Mouse (Mus musculus) CD4-positive, CD25-positive, alpha-beta regulatory T cell, adult 4 months (primary cell): ENCODE measurements at regions not wholly inside any gene's neighbourhood (a gene's known extent, or its start where the extent isn't known, plus 50 kb on each side); places are given as distances from the start of the nearest gene placed in this dataset.

ENCODE experiments used
- ATAC-seq: one replicate; pipeline ENCODE4 v1.8.0; 2017

DNA sequence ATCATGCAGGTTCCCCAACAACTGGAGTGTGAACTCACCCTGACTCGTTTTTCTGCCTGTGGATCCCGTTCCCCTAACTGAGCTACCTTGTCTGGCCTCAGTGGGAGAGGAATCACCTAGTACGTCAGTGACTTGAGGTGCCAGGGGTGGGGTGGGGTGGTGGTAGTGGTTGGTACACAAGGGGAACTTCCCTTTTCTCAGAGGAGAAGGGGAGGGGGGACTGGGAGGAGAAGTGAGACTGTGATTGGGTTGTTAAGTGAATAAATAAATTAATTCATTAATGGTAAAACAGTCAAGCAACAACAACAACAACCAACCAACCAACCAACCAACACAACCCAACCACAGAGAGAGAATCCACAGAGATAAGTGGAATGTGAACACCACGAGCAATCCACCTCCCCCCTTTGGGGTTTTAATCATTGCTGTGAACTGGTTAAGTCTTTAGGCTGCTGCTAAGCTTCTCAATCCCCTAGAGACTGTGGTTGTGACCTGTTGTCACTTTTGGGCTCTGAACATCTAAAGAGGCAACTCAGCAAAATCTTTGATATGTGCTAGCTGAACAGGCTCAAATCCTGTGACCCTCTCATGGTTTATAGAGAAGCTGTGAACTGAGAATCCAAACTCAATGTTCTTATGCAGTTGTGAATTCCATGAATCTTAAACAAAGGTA, 111.0 kb upstream of the Fbxo11 start:
- ATAC-seq, result no peak

DNA sequence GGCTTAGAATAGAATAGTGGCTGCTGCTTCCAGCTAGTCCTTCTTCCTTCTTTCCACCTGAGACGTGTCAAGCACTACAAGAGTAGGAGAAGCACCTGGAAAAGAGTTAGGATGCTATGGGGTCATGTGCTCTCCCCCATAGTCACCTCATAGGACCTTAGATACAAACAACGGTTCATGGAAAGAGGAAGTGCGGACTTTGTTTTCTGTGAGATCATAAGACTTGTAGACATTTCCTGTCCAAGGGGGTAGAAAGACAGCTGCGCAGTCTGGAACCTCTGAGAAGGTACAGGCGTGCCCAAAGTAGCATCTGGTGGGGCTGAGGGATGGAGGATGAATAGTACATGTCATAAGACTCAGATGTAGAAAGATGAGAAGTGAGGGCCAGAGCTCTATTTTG, 125.6 kb upstream of the Fbxo11 start:
- peak; percentile 47 for ATAC-seq

DNA sequence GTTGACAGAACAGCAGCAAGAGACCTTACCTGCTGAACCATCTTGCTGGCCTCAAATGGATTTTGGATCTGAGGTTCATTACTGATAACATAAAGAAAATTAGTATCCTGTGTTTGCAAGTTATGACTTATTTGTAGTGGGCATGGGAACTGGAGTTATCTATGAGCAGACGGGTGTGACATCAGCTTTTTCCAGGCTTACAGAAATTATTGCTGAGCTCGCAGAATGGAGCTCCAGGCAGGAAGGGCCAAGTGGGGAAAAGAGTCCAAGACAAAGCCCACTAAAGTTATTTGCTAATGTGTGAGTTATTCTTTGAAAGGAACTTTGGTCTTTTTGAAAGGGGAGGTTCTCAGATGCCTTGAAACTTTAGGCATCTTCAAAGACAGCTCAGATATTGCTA, 126.4 kb upstream of the Fbxo11 start:
- no peak for ATAC-seq

DNA sequence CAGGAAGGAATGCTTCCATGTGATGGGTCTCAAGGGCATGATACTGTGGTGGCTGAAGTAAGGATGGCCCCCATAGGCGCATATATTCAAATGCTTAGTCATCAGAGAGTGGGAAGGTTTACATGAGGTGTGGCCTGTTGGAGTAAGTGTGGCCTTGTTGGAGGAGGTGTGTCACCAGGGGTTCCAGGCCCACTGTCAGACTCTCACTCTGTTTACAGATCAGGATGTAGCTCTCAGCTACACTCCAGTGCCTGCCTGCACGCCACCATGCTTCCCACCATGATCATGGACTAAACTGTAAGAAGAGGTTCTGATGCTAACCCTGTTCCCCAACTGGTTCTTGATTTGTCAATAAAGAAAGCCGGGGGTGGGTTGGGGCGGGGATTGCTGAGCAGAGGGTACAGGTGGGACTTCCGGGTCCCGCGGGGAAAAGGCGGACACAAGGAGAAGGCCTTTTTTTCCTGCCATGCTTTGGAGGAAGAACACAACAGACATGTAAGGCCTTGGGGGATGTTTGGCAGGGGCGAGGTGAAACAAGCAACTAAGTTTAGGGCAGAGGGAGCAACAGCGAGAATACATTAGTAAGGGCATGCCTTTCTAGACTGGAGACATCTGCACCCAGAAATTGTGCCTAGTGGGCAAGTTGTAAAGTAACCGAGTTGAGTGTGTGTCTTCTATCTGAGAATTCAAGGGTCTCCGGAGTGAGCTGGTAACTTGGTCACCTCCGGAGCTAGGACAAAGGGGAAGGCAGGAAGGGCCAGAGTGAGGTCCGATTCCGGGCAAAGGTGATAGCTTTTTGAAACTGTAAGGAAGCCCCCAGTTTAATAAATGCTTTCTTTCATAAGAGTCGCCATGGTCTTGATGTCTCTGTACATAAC, 127.1 kb upstream of the Fbxo11 start:
- ATAC-seq, result no peak

DNA sequence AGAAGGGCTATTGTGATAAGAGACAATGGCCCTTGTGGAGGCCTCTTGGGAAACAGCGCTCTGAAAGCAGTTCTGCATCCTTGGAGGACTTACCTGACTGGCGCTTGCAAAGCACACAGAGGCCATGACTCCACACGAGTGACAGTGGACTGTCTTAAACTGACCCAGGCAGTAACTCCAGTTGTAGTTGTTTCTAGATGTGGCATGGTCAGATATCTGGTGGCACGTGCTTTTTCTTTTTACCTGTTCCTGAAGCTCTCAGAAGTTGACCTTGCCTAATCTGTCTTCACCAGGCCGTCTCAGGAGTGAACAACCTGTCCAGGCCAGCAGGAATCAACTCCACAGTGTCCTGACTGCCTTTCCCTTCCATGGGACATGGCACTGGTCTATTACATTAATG, 129.6 kb upstream of the Fbxo11 start:
- no peak for ATAC-seq

DNA sequence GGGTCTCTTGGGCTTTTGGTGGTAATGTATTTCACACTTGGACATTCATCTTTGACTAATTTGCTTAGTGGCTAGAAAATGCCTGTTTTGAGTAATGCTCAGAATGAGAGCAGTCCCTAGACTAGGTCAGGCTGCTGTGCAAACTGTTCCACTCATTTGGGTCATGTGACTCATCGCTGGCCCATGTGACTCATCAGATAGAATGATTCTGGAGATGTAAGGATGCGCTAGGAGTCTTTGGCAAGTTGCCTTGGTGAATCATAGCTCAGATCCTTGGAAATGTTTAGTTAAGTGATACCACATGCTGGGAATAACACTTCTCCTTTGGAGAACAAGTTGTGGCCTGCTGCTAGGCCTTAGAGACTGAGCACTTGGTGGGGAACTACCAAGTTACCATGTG, 130.2 kb upstream of the Fbxo11 start:
- ATAC-seq, result no peak

DNA sequence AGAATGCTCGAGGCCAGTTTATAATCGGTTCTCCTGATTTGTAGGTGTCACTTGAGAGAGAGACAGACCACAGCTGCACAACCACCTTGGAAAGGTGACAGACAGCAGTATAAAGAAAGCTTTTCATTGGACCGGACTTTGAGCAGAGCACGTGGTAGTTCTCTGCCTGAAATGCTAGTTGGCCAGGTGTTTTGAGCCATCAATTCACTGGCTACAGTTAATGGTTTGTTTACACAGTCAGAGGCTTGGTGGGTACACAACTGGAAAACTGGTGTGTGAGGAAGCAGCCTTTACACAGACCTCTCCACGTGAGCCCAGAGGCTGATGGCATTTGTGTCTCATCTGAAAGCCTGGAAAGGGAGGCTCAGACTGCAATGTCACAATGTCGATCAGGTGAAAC, 130.8 kb upstream of the Fbxo11 start:
- no peak for ATAC-seq

DNA sequence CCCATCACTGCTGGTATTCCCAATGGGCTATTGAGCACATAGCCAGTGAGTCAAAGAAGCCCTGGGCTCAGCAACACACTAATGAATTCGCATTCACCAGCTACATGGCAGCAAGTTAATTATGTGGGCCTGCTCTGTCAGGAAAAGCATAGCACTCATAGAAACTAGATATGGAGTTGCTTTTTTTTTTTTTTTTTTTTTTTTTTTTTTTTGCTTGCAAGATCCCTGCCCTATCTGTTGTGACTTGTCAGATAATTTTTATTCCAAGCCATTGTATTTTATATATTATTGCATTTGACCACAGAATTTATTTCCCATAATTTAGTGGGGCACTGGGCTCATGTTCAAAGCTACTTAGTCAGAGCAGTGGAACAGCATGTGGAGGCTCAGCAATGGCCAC, 131.2 kb upstream of the Fbxo11 start:
- ATAC-seq, result no peak

DNA sequence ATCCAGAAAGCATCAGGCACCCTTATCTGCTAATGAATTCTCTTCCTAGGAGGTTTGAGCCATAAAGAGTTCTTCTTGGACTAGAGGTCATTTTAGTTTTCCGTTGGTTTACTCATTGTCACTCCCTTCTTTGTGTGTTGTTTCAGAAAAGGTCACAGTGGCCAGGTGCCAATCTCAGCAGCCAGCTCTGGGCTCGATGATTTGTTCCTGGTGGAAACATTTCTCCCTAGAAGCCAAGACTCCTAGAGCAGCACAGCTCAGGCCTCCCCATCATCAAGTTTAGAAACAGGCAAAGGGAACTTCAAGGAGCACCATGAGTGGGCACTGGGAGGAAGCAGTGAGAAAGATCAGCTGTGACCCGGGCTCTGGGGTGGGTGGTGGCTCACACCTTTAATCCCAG, 132.3 kb upstream of the Fbxo11 start:
- no peak for ATAC-seq

DNA sequence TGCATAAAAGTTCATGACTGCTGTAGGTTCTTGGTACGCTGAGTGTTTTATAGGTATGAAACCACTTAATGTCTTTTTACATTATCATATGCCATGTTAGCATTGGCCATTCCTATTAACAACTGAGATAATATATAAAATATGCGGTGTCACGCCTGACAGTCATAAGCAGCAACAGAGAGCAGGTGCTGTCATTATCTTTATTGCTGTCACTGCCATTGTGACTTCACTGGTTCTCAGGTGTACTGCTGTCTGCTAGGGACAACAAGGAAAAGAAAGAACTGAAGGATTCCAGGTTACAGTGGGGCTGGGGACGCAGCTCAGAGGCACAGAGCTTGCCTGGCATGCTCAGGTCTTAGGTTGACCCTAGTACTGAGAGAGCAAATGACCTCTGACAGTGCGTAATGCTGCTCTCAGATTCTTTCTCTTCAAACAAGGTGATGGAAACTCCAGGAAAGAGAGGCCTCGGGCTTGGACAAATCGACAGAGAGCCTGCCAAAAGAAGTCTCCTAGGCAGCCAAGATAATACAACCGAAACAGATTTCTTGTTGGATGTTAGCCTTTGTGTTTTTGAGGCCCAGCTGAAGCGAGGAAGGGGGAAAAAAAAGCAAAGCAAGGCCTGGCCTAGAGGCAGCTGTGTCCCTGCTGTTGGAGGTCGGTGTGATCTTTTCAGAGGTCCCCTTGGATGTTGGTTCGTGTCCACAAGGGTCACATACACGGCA, 136.3 kb upstream of the Fbxo11 start:
- no peak for ATAC-seq

DNA sequence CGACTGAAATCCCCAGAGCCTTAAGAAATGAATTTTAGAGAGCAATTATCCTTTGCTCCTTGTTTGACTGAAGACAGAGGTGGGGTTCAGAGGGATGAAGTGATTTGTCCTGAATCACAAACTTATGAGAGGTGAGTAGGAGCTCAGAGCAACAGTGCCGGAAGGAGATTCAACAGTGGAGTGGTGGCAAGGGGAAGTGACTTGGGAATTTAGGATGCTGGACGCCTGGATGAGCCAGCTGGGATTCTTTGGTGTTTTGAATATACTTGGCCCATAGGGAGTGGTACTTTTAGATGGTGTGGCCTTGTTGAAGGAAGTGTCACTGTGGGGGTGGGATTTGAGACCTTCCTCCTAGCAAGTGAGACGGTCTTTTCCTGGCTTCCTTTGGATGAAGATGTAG, 137.1 kb upstream of the Fbxo11 start:
- ATAC-seq, result no peak

DNA sequence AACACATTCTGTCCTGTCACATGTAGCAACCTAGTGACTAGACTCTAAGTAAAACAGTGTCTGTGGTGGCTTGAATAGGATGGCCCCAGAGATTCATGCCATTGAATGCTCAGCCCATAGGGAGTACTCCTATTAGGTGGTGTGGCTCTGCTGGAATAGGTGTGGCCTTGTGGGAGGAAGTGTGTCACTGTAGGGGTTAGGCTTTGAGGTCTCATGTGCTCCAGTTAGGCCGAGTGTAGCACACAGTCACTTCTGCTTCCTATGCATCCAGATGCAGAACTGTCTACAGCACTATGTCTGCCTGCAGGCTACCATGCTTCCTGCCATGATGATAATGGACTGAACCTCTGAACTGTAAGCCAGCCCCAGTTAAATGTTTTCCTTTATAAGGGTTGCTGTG, 144.5 kb upstream of the Fbxo11 start:
- ATAC-seq, result no peak

DNA sequence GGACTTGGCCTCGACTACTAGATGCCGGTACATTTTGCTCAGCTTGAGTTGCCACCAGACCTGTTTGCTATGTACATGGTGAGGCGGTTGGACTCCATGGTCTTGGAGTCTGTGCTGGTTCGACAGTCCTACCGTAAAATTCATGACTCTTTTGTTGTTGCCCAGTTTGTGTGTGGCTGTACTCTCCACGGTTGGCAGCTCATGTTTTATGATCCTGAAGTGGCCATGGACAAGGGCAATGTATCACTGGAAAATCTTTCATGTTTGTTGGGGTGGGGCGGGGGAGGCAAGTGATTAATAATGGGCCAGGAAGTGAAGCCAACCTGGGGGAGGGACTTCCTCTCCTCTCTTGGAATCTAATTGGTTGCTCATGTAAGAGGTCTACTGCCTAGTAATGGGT, 147.0 kb upstream of the Fbxo11 start:
- ATAC-seq, result no peak

DNA sequence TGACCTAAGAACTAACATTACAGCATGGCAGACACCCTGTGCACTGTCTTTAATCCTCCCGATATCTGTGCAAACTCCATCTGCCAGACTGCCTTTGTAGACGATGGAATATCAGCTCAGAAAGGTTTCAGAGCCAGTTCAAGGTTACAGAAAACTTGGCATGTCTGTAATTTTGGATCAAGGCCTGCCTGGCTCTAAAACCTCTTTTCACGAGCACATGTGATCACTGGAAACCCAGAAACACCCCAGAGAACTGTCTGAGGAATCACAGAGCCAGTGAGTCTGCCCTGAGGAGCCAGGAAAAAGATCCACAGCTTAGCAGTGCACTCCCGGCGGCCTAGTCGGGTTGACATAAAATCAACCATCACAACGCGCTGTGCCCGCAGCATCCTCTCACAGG, 149.7 kb upstream of the Fbxo11 start:
- no peak for ATAC-seq

DNA sequence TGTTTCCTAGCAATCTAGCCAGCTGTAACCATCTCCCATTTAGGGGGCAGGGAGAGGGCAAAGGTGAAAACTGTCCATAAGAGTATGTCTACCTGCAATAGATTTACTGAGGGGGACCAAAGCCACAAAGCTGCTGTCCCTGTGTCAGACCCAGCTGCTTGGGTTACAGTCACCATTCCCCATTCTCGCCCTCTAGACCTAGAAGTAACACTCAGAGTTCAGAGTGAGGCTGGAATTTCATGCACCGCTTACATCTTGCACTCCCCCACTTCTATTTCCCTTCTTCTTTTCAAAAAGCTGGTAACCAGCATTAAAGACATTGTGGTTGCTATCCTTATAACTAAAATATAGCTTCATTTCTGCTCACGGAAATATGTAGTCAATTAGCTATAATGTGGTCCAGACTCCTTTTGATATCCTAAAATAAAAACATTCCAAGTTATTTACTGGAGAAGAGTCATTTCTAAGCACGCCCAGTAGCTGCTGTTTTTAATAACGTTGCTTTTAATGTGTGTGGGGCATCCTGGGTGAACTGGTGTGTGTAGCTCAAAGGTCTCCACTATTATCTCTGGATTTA, 157.4 kb upstream of the Fbxo11 start:
- no peak for ATAC-seq

DNA sequence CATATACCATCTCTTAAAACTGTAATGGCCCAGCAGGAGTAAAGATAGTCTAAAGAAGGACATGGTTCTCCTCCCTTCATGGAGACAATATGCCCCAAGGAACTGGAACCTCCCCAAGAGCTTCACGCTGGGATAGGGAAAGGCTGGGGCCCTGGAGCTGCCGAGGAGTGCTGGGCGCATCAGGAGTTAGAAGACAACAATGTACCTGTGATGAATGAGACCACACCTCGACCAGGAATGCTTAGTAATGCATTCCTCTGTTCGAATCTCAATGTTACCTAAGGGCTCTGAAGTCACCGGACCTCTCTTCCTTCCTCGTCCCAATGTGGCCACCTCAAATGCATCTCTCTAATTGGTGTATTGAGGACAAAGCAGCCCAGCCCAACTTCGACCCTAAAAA, 175.4 kb upstream of the Fbxo11 start:
- ATAC-seq, result no peak

DNA sequence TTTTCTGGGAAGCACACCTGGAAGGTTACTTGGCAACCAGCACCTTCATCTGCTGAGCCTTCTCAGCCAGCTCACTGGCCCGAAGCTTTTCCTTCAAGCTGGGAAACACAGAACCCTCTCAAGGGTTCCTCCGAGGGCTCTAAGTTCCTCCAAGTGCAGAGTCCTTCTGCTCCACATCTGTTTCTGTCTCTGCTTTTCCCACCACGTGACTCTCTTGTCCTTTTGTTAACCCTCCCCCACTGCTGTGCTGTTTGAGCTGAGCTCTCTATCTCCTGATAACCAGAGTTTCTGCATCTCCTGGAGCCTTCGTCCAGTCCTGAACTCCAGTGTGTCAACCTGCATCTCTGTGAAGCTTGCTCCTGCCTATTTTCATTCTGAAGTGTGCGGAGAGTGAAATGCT, 183.5 kb upstream of the Fbxo11 start:
- ATAC-seq, result no peak

DNA sequence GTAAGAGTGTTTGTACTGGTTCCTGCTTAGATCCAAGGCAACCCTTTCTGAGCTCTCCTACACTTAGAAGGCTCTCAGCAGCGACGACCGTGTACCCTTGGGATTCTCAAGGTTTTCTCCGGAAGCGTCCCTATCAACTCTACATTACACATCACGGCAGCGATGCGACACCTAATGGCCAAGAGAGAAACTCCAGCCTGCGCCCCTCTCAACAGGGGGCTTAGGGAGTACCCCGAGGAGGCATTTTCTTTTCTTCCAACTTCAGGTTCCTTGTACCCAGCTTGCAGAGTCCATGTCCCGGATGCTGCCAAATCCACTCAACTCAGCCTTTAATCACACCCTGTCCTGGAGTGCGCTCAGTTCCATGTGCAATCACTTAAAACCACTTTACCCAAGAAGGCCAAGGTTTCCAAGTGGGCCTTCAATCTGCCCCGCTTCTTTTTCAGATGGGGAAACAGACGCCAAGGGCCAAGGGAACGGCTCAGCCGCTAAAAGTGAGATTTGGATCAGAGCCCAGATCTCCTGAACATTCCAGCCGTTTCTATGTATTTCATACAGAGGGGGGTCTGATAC, 186.9 kb upstream of the Fbxo11 start:
- ATAC-seq, result peak; percentile 56

DNA sequence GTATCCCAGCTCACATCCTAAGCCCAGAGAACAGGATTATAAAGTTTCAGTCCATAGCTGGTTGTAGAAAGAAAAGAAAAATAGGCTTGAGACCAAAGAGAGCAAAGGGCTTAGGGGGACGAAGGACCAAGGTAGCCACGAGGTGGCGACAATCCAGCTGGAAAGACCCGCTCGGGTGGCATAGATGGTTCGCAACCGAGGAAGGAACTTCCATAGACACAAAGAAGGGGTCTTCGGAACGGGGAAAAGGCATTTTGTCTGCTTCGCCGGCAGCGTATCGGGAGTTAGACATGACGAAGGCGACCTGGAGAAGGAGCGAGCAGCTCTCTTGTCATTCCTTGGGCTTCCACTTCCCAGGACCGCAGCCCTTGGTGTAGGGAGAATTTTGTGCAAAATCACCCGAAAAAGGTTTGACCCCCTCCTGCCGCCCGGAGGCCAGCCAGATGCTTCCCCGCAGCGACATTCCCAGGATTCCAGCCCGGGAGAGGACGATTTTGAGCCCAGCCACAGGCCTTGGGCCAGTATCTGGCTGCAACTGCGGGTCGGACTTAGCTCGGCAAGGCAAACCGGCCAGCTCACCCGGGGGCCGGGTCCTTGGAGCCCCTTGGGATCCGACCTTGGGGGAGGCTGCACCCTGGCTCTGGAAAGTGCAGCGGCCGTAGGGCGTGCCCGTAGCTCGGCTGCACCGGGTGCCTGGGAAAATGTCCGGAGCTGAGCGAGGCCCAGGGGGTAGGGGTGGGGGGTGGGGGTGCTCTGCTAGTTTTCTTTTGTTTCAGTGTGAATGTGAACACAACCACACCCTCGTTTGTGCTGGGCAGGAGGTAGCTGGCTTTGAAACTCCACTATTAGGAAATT, 184.5 kb upstream of the Foxn2 start:
- ATAC-seq, result peak; percentile 67

DNA sequence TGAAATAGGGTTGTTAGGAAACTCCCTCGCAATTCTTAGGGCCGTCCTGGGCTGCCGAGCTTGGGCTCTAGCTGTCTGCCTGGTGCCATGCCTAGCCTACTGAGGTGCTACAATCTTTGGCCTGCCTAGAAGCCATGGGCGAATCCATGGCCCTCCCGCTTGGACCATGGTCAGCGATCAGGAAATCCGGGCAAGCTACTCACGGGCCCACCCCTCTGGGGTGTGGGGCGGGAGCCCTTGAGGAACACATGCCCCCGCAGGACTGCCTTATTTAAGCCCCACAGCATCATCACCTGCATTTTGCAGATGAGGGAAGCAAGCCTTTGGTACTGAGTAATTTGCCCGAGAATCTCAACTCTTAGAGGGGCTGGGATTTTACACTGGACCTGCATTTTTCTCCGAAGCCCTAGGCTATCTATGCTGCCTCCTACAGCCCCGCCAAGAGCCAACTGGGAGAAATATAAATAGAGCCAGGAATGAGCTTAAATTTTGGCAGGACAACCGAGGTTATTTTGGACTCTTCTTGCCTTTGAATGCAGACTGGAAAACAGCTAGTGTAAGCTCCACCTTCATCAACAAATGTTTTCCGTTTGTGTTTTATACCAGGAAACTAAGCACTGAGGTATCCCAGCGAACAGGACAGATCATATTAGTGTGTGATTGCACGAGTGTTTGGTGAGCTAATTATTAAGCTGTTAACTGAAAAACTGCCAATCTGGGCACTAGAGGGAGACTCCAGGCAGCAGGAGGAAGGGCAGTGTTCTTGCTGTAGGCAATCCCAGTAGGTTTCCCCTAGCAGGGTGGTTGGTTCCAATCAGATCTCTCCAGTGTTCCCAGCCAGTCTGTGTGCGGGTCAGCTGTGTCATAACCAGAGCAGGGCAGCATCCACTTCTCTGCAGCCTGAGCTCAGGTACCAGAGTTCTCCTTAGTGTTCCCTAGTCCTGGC, 183.6 kb upstream of the Foxn2 start:
- peak; percentile 16 for ATAC-seq

DNA sequence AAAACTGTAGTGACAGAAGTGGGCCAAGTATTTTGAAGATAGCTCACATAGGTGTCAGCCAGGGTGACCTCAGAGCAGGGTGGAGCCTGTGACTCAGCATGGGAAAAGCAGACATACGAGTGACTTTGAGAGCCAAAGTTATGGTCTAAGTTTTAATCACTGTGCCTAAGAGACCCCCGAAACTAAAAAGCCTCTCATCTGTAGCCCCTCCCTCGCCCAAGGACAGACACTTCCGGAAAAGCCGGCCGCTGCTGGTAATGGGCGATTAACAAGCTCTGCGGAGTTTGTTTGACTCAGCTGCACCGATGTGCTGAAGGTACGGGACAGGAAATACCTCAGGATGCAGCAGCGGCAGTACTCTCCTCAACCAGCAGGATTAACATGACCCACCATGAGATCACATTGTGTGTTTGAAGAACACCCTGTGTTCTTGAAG, 182.1 kb upstream of the Foxn2 start:
- ATAC-seq, result peak; percentile 85
